Mouse (Mus musculus): Measurements from ENCODE around the gene Eef1akmt2. TPM values are rescaled to one million over a fixed set of nuclear protein-coding genes. Genes with fewer than 3 reads are reported as not detected.

The Eef1akmt2 gene
- polyA plus RNA-seq, 1 experiment from 2014 or later: 80.1 TPM

DNA sequence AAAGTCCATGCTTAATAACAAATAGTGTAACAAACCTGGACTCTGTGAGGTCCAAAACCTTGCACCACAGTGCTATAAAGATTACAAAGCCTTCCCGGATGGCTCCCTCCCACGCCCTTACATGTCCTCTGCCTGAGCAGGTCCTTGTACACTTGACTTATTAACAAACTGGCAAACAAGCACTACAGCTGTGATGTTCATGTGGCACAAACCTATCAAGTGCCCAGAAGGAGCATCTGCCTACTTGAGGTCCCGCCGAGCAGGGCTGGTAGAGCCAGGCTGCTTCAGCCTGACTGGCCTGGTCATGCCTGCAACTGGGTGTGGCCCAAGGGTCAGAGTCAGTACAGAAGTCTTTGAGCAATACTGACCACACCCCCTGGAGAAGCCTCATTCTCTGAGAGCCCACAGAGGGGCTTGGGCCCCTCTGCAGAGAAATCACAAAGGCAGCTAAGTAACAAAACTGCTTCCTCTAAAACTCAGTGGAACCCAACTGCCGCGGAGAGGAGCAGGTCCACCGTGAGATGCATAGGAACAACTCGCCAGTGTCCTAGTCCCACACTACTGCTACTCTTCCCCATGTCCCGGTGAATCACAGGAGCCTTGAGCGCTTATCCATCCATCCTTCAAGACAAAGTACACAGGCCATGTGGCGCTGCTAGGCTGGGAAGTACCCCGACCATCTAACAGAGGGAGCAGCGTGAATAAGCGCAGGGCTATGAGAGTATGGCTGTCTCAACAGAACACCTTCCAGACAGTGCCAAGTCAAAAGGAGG lies 61.8 kb downstream of the Eef1akmt2 start:
- no peak overlapping the region for H3K4me3 ChIP-seq
- no peaks in the 10 kb centered on the region for H3K9me3 ChIP-seq
- H3K27me3 ChIP-seq (ENCODE audit: insufficient read depth, poor library complexity, severe bottlenecking): no peaks in the 10 kb centered on the region
- no peaks in the 10 kb centered on the region for H3K36me3 ChIP-seq
- peaks cover 49% of the 10 kb centered on the region for H3K4me1 ChIP-seq (replicated peaks)
- 87% methylated on average over 14 of the region's 14 CpGs for WGBS
- no peak for DNase-seq (ENCODE audit: low spot score)
- H3K27ac ChIP-seq: no peak overlapping the region; the same call in 1 of the 2 replicates

DNA sequence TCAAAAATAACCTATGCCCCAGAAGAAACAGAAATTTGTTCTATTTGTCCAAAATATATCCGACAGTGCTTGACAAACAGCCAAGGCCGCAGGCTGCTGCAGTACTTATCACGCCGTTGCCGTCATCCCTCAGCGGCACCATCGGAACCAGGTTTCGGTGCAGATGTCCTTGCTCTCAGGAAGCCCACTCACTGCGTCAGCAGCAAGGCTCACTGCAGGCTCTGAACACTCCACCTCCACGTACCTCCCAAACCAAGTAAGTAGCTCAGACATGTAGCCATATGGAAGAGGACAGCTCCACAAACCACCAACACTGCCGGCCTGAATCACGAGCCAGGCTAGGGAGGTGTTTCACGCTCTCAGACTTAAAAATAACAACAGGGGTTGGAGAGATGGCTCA lies 63.6 kb downstream of the Eef1akmt2 start:
- peaks cover 47% of the 10 kb centered on the region for H3K4me1 ChIP-seq (replicated peaks)
- no peak for DNase-seq (ENCODE audit: low spot score)
- H3K36me3 ChIP-seq: no peaks in the 10 kb centered on the region
- WGBS: 95% methylated on average over 13 of the region's 13 CpGs
- no peak overlapping the region for H3K27ac ChIP-seq
- H3K27me3 ChIP-seq (ENCODE audit: insufficient read depth, poor library complexity, severe bottlenecking): no peaks in the 10 kb centered on the region
- no peaks in the 10 kb centered on the region for H3K9me3 ChIP-seq
- no peak overlapping the region for H3K4me3 ChIP-seq

DNA sequence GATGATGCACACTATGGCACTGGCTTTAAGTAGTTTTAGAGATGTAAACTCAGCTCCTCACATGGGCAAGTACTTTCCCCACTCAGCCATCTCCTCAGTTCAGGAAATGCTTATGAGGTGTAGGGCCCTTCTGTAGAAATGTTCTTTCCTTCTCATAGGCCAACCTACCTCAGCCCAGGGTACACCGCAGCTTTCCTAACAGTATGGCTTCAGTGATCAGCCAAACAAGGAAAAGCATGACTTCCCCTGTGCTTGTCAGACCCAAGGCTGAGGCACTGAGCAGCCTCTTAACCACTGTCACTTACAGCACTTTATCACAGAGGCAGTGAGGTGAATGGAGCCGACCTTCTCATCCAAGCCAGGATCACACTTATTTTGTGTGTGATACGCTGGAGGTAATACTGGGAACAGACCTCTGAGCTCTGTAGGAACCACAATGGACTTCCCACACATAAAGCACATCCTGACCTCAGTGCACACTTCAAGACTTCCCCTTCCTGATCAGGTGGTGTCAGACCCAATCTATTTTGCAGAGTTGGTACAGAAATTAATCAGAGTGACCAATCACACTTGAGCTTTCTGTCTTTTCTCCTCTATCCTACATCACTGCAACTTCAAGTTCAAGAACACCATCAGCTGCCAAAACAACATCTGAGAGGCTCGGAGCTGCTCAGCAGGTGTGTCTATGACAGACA lies 64.8 kb downstream of the Eef1akmt2 start:
- peaks cover 36% of the 10 kb centered on the region for H3K4me1 ChIP-seq (replicated peaks)
- no peak for DNase-seq (ENCODE audit: low spot score)
- H3K9me3 ChIP-seq: no peaks in the 10 kb centered on the region
- H3K36me3 ChIP-seq: no peaks in the 10 kb centered on the region
- H3K27me3 ChIP-seq (ENCODE audit: insufficient read depth, poor library complexity, severe bottlenecking): no peaks in the 10 kb centered on the region
- 90% methylated on average over 4 of the region's 4 CpGs for WGBS
- no peak overlapping the region for H3K27ac ChIP-seq
- H3K4me3 ChIP-seq: no peak overlapping the region

DNA sequence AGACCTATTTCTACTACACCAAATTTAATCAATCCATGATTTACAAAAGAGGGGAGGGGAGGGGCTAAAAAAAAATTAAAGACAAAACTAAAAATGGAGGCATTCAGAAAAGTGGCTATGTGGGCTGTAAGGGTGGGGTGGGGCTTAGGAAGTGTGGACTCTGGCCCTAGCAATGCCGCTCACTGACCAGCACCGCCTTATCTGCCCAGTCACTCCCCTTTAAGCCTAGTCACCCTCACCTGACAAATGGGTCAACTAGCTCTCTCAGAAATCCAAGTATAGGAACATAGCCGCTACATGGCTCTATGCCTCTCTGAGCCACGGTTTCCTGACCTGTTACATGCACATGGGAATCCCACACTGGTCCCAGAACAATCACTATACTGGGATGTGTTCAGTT lies 65.5 kb downstream of the Eef1akmt2 start:
- WGBS: 94% methylated on average over 4 of the region's 4 CpGs
- Histone ChIP-seq H3K27ac (no peak overlapping the region), H3K27me3 (ENCODE audit: insufficient read depth, poor library complexity, severe bottlenecking) (no peaks in the 10 kb centered on the region)

GRCm38 (mm10) chr7:132786522-132786921 lies 66.0 kb downstream of the Eef1akmt2 start:
- 61% methylated on average over 4 of the region's 4 CpGs for WGBS
- H3K9me3 ChIP-seq: no peaks in the 10 kb centered on the region
- no peak overlapping the region for H3K4me3 ChIP-seq
- H3K27me3 ChIP-seq (ENCODE audit: insufficient read depth, poor library complexity, severe bottlenecking): no peaks in the 10 kb centered on the region
- DNase-seq (ENCODE audit: low spot score): no peak
- H3K27ac ChIP-seq: no peak overlapping the region
- peaks cover 36% of the 10 kb centered on the region for H3K4me1 ChIP-seq (replicated peaks)
- no peaks in the 10 kb centered on the region for H3K36me3 ChIP-seq

More for the DNA sequence above, 65.5 kb downstream of the Eef1akmt2 start:
- DNase-seq (ENCODE audit: low spot score): no peak
- Histone ChIP-seq H3K4me1 (replicated peaks) (peaks cover 36% of the 10 kb centered on the region), H3K36me3 (no peaks in the 10 kb centered on the region), H3K4me3 (no peak overlapping the region), H3K9me3 (no peaks in the 10 kb centered on the region)

GRCm38 (mm10) chr7:132786011-132786410 lies 66.5 kb downstream of the Eef1akmt2 start:
- no peaks in the 10 kb centered on the region for H3K9me3 ChIP-seq
- H3K27ac ChIP-seq: no peak overlapping the region
- WGBS: 84% methylated on average over 7 of the region's 7 CpGs
- no peak overlapping the region for H3K4me3 ChIP-seq
- no peaks in the 10 kb centered on the region for H3K36me3 ChIP-seq
- peaks cover 39% of the 10 kb centered on the region for H3K4me1 ChIP-seq (replicated peaks)
- H3K27me3 ChIP-seq (ENCODE audit: insufficient read depth, poor library complexity, severe bottlenecking): no peaks in the 10 kb centered on the region
- DNase-seq (ENCODE audit: low spot score): no peak

GRCm38 (mm10) chr7:132784101-132784500 lies 68.4 kb downstream of the Eef1akmt2 start:
- H3K27me3 ChIP-seq (ENCODE audit: insufficient read depth, poor library complexity, severe bottlenecking): no peaks in the 10 kb centered on the region
- DNase-seq (ENCODE audit: low spot score): no peak
- peaks cover 46% of the 10 kb centered on the region for H3K4me1 ChIP-seq (replicated peaks)
- no peaks in the 10 kb centered on the region for H3K9me3 ChIP-seq
- peaks cover 1% of the 10 kb centered on the region for H3K36me3 ChIP-seq
- no peak overlapping the region; the same call in 1 of the 2 replicates for H3K27ac ChIP-seq
- no peak overlapping the region for H3K4me3 ChIP-seq
- 86% methylated on average over 5 of the region's 5 CpGs for whole genome bisulfite sequencing

- Histone ChIP-seq H3K4me3 (no peak overlapping the region), H3K27me3 (ENCODE audit: insufficient read depth, poor library complexity, severe bottlenecking) (no peaks in the 10 kb centered on the region), H3K9me3 (no peaks in the 10 kb centered on the region), H3K27ac (peak overlapping the region; percentile 74), H3K4me1 (replicated peaks) (peaks cover 44% of the 10 kb centered on the region), H3K36me3 (peaks cover 24% of the 10 kb centered on the region)
- 75% methylated on average over 6 of the region's 6 CpGs for WGBS
- DNase-seq (ENCODE audit: low spot score): no peak
These were observed 70.6 kb downstream of the Eef1akmt2 start for GRCm38 (mm10) chr7:132781850-132782249.

DNA sequence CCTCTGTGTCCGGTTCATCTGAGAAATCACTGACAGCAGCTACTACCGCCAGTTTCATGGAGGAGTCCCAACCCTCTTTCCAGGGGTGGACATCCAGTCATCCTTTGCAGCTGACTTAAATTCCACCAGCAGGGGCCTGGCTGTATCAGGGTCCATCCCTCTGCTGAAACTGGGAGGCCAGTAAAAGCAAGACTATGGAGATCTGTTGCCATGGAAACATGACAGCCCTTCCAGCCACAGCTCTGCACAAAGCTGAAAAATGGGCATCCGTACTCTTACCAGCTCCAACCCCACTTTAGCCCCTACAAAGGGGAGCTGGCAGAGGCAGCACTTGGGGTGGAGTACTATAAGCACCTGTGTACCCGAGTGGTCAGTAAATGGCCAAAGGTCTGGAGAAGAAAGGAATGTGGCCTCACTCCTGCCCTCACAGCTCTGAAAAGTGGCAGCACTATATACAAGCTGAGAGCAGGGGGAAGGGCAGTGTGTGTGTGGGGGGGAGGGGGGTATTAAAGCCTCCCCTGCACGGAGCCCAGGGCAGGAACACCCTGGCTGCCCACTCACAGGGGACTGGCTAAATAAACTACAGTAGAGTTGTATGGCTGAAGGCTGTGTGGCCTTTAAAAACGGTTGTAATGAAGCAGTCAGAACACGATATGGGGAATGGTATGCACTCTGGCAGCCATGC lies 71.2 kb downstream of the Eef1akmt2 start:
- DNase-seq (ENCODE audit: low spot score): peak; percentile 44
- no peaks in the 10 kb centered on the region for H3K27me3 ChIP-seq (ENCODE audit: insufficient read depth, poor library complexity, severe bottlenecking)
- WGBS: 21% methylated on average over 7 of the region's 7 CpGs
- H3K4me1 ChIP-seq (replicated peaks): peaks cover 42% of the 10 kb centered on the region
- peak overlapping the region; percentile 74 for H3K27ac ChIP-seq
- no peak overlapping the region for H3K4me3 ChIP-seq
- no peaks in the 10 kb centered on the region for H3K9me3 ChIP-seq
- peaks cover 27% of the 10 kb centered on the region for H3K36me3 ChIP-seq

GRCm38 (mm10) chr7:132780611-132781010 lies 71.9 kb downstream of the Eef1akmt2 start:
- Histone ChIP-seq H3K4me1 (replicated peaks) (peaks cover 38% of the 10 kb centered on the region), H3K36me3 (peaks cover 29% of the 10 kb centered on the region)
- DNase-seq (ENCODE audit: low spot score): peak; percentile 23

GRCm38 (mm10) chr7:132778630-132779029 lies 73.8 kb downstream of the Eef1akmt2 start:
- Histone ChIP-seq H3K4me3 (no peak overlapping the region), H3K9me3 (no peaks in the 10 kb centered on the region), H3K27ac (0 out of 2 replicates have a peak overlapping the region, but pooled peaks have one; percentile 12), H3K27me3 (ENCODE audit: insufficient read depth, poor library complexity, severe bottlenecking) (no peaks in the 10 kb centered on the region), H3K36me3 (peaks cover 35% of the 10 kb centered on the region), H3K4me1 (replicated peaks) (peaks cover 32% of the 10 kb centered on the region)
- DNase-seq (ENCODE audit: low spot score): no peak
- 93% methylated on average over 13 of the region's 13 CpGs for WGBS

More at GRCm38 (mm10) chr7:132780611-132781010, 71.9 kb downstream of the Eef1akmt2 start:
- WGBS: 38% methylated on average over 4 of the region's 4 CpGs
- no peak overlapping the region for H3K4me3 ChIP-seq
- H3K9me3 ChIP-seq: no peaks in the 10 kb centered on the region
- H3K27me3 ChIP-seq (ENCODE audit: insufficient read depth, poor library complexity, severe bottlenecking): no peaks in the 10 kb centered on the region
- H3K27ac ChIP-seq: peak overlapping the region; percentile 74

DNA sequence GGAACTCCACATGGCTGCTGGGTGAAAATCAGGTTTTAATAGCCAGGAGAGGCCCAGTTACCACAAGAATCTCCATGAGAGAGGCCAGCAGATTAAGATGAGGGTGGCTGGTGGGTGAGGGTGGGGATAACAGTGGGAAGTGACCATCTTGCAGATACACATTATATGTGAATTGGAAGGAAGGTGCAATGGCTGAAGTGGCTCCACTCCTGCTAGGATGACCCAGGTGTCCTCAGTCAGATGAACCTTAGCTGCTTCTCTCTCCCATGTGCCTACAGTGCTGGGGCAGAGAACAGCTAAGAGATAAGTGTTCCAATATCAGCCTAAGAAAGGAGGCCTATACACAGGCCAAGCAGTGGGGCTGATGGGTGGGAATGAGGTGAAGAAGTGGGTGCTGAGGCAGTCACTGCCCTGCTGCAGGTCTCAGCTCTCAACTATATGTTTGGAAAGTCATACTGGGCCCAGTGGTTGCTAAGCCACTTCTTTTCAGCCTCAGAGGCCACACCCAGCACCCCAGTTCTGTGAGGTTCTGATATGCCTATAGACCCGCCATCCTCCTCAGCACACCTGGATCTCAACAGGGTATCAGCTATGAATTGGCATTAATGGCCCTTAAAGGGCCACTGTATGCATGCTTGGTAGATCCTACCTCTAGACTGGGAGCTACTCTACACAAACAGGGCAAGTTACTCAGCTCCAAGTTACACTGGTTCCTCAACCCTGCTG lies 74.6 kb downstream of the Eef1akmt2 start:
- peaks cover 43% of the 10 kb centered on the region for H3K36me3 ChIP-seq
- no peak overlapping the region for H3K27ac ChIP-seq
- DNase-seq (ENCODE audit: low spot score): no peak
- no peaks in the 10 kb centered on the region for H3K9me3 ChIP-seq
- peaks cover 32% of the 10 kb centered on the region for H3K4me1 ChIP-seq (replicated peaks)
- no peak overlapping the region for H3K4me3 ChIP-seq
- WGBS: 84% methylated on average over 1 of the region's 1 CpGs
- no peaks in the 10 kb centered on the region for H3K27me3 ChIP-seq (ENCODE audit: insufficient read depth, poor library complexity, severe bottlenecking)
